Mouse (Mus musculus) bone marrow macrophage, adult 2 months (primary cell): ENCODE measurements around the gene Aldh18a1.

ENCODE experiments used
- CTCF ChIP-seq: IDR thresholded peaks from 2 replicates; pipeline ENCODE4 v1.5.1; 2012; ENCODE audit warnings: low read depth, mild to moderate bottlenecking, low read length, moderate library complexity
- POLR2A ChIP-seq: IDR thresholded peaks from 2 replicates; pipeline ENCODE4 v1.6.1; 2012; ENCODE audit warnings: mild to moderate bottlenecking, low read depth, low read length, borderline replicate concordance

DNA sequence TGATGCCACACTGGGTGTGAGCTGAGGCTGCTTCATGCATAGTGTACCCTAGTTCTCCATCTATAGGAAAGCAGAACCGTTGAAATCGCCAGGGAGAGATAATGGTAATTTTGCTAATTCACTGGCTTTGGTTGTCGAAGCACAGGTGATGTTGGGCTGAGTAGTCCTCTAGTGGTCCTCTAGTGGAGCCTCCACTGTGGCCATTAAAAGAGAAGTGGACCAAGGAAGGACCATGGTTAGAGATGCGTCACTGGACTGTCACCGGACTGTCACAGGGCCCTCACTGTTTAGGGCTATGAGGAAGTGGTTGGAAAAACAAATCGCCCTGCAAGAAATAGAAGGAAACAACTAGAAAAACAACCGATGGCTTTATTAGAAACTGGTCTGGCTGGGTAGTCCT is 49.3 kb upstream of the Aldh18a1 start:
- TF ChIP-seq CTCF (no peak), POLR2A (no peak)
